Mouse (Mus musculus) thymus, adult 2 months (tissue): Measurements from ENCODE around the gene Baiap2. TPM values are rescaled to one million over a fixed set of nuclear protein-coding genes. Genes with fewer than 3 reads are reported as not detected.

Experiments used
- DNase-seq: peaks from one replicate; pipeline ENCODE4 v3.0.0; 2021
- H3K27ac ChIP-seq: fragments of 200-500 bp; 2 replicates; pipeline ENCODE4 v1.5.1; 2012; ENCODE audit warnings: low read length, control low read depth; ENCODE audit not compliant: control insufficient read depth, insufficient read depth
- H3K27me3 ChIP-seq: fragments of 200-500 bp; 2 replicates; pipeline ENCODE4 v1.6.1; 2012; ENCODE audit warnings: mild to moderate bottlenecking, low read length, moderate library complexity, mixed read lengths; ENCODE audit not compliant: control insufficient read depth, insufficient read depth
- H3K36me3 ChIP-seq: fragments of 200-500 bp; 2 replicates; pipeline ENCODE4 v1.6.1; 2012; ENCODE audit warnings: mild to moderate bottlenecking, low read length, moderate library complexity; ENCODE audit not compliant: control insufficient read depth, insufficient read depth
- H3K4me1 ChIP-seq: fragments of 200-500 bp; replicated peaks from 2 replicates; pipeline ENCODE4 v1.6.1; 2012; ENCODE audit warnings: low read length; ENCODE audit not compliant: control insufficient read depth, insufficient read depth
- H3K4me3 ChIP-seq: fragments of 200-500 bp; 2 replicates; pipeline ENCODE4 v1.5.1; 2012; ENCODE audit warnings: mild to moderate bottlenecking, low read length, control low read depth, moderate library complexity; ENCODE audit not compliant: control insufficient read depth, insufficient read depth
- CTCF ChIP-seq: fragments of 200-500 bp; IDR thresholded peaks from 2 replicates; pipeline ENCODE4 v1.5.1; 2012; ENCODE audit warnings: mild to moderate bottlenecking, control low read depth, low read length, moderate library complexity, borderline replicate concordance; ENCODE audit not compliant: control insufficient read depth, poor library complexity, insufficient read depth; ENCODE audit errors: extremely low read depth
- POLR2A ChIP-seq: fragments of 200-500 bp; IDR thresholded peaks from 2 replicates; pipeline ENCODE4 v1.6.1; 2012; ENCODE audit warnings: mild to moderate bottlenecking, low read length, control low read depth, moderate library complexity; ENCODE audit not compliant: control insufficient read depth, poor library complexity, insufficient read depth; ENCODE audit errors: extremely low read depth
- WGBS: fragments of 180-500 bp; shearing (Covaris S2); methylation state at CpG from one replicate; pipeline ENCODE4 v1.1.7; 2018; 5-methylcytosine and 5-hydroxymethylcytosine counted together
- polyA plus RNA-seq: library from polyadenylated mRNA; depleted of rRNA; stranded (reverse); fragments of >200 nt; gene quantifications from 2 replicates; pipeline ENCODE4 v1.2.3, GENCODE M21; 2012

Baiap2 gene
- polyA plus RNA-seq, 1 experiment = 59.8 TPM

DNA sequence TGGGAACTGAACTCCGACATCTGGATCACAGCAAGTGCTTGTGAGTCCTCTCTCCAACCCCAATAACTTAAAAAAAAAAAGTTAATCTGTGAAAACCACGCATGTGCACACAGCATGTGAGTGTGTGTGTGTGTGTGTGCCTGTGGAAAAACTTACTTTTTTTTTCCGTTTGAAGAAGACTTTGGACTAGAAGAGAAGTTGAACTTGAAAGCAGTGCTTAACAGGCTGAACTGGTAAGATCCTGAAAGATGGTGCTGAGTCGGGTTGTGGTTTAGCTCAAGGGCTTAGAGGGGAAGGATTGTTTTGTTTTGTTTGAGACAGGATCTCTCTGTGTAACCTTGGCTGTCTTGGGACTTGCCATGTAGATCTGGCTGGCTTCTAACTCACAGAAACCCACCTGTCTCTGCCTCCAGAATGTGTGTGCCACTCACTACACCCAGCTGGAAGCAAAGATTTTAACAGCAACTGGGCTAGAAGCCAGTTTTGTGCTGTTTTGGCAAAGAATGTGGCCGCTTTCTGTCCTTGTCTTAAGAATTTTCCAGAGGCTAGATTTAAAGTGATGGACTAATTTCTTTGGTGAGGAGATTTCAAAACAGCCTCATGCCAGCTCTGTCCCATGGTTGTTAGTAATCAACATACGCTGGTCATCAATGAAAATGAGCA is 12.8 kb upstream of the Baiap2 start:
- TF ChIP-seq POLR2A (no peak), CTCF (no peak)
- no peaks in the 10 kb centered on the region for H3K36me3 ChIP-seq
- no peak for DNase-seq
- H3K27me3 ChIP-seq = no peaks in the 10 kb centered on the region
- 45% methylated on average over 6 of the region's 6 CpGs for WGBS
- H3K27ac ChIP-seq = peak overlapping the region; percentile 72
- peaks cover 50% of the 10 kb centered on the region for H3K4me1 ChIP-seq
- H3K4me3 ChIP-seq = no peak overlapping the region

DNA sequence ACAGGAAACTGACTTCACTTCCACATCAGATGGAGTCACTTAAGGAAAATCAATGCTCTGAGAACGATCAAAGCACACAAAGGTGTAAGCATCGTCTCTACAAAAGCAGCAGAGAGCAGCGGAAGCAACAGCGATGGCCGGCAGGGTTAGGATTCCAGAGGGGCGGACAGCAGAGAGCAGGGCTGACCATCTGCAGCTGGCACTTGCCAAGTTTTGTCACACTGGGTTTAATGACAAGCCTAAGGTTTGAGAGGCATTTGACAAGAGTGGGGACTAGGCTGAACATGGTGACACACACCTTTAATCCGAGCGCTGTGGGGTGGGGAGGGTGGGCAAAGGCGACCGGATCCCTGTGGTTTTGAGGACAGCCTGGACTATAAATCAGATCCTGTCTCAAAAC is 10.8 kb upstream of the Baiap2 start:
- no peaks in the 10 kb centered on the region for H3K27me3 ChIP-seq
- TF ChIP-seq CTCF (no peak), POLR2A (no peak)
- H3K27ac ChIP-seq = no peak overlapping the region
- no peak for DNase-seq
- peaks cover 56% of the 10 kb centered on the region for H3K4me1 ChIP-seq
- no peak overlapping the region for H3K4me3 ChIP-seq
- WGBS = 24% methylated on average over 10 of the region's 10 CpGs
- H3K36me3 ChIP-seq = no peaks in the 10 kb centered on the region

DNA sequence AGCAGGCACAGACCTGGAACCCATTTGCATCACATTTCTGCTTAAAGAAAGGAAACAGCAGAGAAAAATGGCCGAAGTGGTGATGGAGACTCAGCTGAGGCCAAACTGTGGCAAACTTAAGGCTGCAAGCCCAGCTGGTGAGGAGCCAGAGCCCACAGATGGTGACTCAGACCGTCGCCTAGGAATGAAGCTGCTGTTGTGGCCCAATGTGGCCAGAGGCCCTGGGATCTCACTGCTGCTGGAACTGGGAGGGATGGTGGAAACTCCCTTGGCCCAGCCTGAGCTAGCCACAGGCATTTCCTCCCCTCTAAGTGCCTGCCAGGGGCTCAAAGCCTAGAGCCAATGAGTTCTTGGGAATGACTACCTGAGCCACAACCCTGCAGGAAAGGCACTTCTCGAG is 9.4 kb upstream of the Baiap2 start:
- TF ChIP-seq CTCF (no peak), POLR2A (no peak)
- Histone ChIP-seq H3K4me1 (peaks cover 59% of the 10 kb centered on the region), H3K4me3 (no peak overlapping the region), H3K27ac (no peak overlapping the region), H3K36me3 (no peaks in the 10 kb centered on the region), H3K27me3 (no peaks in the 10 kb centered on the region)
- DNase-seq = no peak
- WGBS = 54% methylated on average over 4 of the region's 4 CpGs

DNA sequence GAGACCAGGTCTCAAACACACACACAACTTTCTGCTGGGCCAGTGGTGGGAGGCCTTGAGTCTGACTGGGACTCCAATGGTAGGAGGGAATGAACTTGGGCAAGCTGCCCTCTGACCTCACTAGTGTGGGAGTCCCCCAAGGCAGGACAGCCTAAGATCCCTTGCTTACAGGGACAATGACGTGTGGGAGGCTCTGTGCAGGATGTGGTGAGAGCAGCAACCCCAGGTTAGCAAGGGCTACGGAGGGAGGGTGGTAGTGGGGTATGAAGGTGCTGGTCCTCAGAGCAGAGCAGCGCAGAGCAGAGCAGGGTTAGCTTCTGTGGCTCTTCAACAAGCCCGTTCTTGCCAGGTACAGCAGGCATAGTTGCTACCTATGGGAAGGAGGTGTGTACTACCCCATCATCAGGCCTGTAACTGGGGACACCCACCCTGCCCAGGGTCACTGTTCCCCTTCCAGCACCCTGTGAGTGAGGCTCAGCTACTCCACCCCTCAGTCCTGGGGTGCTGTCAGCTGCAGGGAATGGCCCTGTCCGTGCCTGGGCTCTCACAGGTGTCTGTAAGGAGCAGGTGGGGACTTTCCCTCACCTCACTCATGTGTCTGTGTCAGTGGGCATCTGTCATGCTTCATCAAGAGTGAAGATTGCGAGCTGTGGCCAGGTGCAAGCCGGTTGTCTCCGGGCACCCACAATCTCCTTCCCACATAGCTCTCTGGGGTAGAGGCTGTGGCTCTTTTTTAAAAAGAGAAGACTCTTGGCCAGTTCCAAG is 8.6 kb upstream of the Baiap2 start:
- no peak overlapping the region for H3K4me3 ChIP-seq

DNA sequence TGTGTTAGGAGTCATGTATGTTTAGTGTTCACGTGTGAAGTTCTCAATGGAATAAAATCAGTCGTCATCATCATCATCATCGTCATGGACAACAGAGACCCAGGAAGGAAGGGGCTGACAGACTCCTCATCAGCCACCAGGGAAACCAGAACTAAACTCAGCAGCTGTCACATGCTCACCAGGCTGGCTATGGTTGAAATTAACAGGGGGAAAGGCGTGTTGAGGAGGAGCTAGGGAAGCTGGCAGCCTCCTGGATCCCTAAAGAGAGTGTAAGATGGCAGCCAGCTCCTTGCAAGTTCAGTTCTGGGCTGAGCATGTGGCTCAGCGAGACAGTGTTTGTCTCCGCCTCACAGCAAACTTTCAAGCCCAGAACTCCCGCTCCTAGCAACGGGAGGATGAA is 7.8 kb upstream of the Baiap2 start:
- no peaks in the 10 kb centered on the region for H3K36me3 ChIP-seq
- H3K4me1 ChIP-seq = peaks cover 67% of the 10 kb centered on the region
- DNase-seq = no peak
- WGBS = 73% methylated on average over 8 of the region's 8 CpGs
- no peak overlapping the region for H3K27ac ChIP-seq
- H3K4me3 ChIP-seq = no peak overlapping the region
- no peak for TF ChIP-seq CTCF
- no peak for TF ChIP-seq POLR2A
- H3K27me3 ChIP-seq = no peaks in the 10 kb centered on the region

More for the DNA sequence above, 8.6 kb upstream of the Baiap2 start:
- Histone ChIP-seq H3K27ac (no peak overlapping the region), H3K27me3 (no peaks in the 10 kb centered on the region), H3K36me3 (no peaks in the 10 kb centered on the region), H3K4me1 (peaks cover 64% of the 10 kb centered on the region)
- WGBS = 15% methylated on average over 8 of the region's 8 CpGs
- TF ChIP-seq POLR2A = no peak
- peak; percentile 36 for DNase-seq

DNA sequence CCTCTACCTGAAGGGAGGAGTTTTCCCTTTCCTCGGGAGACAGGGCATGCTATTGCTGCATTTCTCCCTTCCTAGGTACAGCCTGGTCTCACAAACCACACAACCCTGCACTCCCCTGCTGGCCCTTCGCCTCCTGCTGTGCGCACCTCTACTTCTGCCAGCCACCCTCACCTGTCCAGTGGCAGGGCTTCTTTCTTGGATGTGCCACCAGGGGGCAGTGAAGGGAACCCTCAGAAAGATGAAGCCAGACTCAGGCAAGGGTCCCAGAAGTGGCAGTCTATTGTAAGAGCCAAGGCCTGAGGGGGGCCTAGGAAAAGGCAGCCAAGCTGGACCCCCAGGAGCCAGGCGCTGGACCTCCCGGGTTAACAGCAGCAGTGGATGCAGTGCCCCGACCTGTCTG is 7.1 kb upstream of the Baiap2 start:
- H3K4me1 ChIP-seq = peaks cover 60% of the 10 kb centered on the region

DNA sequence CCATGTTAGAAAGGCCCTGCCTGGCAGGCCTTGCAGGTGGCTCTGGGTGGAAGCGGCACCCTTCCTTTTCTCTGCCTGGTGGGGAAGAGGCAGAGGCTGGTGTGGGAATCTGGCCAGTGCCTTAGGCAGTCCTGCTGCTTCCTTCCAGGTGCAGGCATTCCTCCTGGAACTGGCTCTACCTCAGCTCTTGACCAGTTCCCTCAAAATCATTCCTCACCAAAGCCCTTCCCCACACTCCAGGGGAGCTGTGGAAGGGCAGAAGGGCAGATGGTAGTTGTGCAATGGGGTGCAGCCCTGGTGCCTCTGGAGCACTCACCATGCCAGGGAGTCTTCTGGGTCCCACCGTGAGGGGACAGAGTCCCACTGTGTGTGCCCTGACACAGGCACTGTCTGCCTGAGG is 6.1 kb upstream of the Baiap2 start:
- 77% methylated on average over 2 of the region's 2 CpGs for WGBS
- TF ChIP-seq CTCF = no peak
- TF ChIP-seq POLR2A = no peak
- no peaks in the 10 kb centered on the region for H3K36me3 ChIP-seq
- no peaks in the 10 kb centered on the region for H3K27me3 ChIP-seq
- no peak overlapping the region for H3K27ac ChIP-seq
- no peak overlapping the region for H3K4me3 ChIP-seq
- peaks cover 62% of the 10 kb centered on the region for H3K4me1 ChIP-seq
- DNase-seq = no peak

More for the DNA sequence above, 7.1 kb upstream of the Baiap2 start:
- Histone ChIP-seq H3K27me3 (no peaks in the 10 kb centered on the region), H3K36me3 (no peaks in the 10 kb centered on the region), H3K27ac (no peak overlapping the region), H3K4me3 (no peak overlapping the region)
- TF ChIP-seq CTCF = peak; percentile 86
- no peak for TF ChIP-seq POLR2A
- peak; percentile 83 for DNase-seq
- 81% methylated on average over 6 of the region's 6 CpGs for WGBS
